Mouse (Mus musculus): ENCODE data around the gene Pias4. TPM values are rescaled to one million over a fixed set of nuclear protein-coding genes. Genes with fewer than 3 reads are reported as not detected.
"Not testable (repeated sequence)": the region's sequence is repeated elsewhere in the genome, so short reads cannot be mapped to it uniquely, and the experiment has no call there.

Pias4 gene
- polyA plus RNA-seq, 1 experiment from 2014 or later, result 62.2 TPM

GRCm38 (mm10) chr10:81175345-81175701, 7.6 kb upstream of the Pias4 start:
- DNase-seq (ENCODE audit: low spot score), result not testable (repeated sequence)
- H3K4me3 ChIP-seq, result peak overlapping the region; percentile 59

DNA sequence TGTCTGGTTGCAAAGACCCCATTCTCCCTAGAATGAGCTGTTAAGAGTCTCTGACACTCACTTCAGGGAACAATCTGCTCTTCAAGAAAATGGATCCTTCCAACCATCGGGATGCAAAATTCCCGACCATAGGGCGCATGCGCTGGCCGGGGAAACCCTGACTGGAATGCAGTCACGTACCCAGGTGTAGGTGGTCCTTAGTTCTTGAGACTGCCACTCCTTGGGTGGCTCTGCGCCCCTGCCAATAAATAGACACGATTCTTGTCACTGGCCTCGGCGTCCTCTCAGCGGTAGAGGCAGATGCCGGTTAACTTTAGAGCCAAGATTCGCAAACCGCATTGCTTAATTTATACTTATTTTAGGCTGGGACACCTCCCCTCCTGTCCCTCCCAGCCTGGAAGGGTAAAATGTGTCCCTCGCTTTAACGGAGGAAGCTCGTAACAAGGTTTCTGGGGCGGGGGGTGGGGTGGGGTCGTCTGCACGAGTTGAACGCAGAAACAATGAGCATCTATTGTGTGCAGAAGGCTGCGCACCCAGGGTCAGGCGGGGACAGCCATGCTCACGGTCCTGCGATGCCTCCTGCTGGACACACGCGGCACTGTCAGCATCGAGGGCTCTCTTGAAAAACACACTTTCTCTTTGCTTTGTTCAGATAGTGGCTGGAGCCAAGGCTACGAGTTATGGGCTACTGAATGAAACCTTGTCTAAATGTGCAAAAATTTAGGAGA, 7.1 kb upstream of the Pias4 start:
- peak; percentile 95 for DNase-seq (ENCODE audit: low spot score)
- Histone ChIP-seq H3K4me1 (peaks cover 52% of the 10 kb centered on the region), H3K9me3 (no peaks in the 10 kb centered on the region), H3K36me3 (peaks cover 30% of the 10 kb centered on the region), H3K4me3 (peak overlapping the region; percentile 59), H3K27me3 (ENCODE audit: insufficient read depth, poor library complexity, severe bottlenecking) (no peaks in the 10 kb centered on the region), H3K27ac (peak overlapping the region; percentile 88)
- WGBS, result 2% methylated on average over 29 of the region's 29 CpGs

More at GRCm38 (mm10) chr10:81175345-81175701, 7.6 kb upstream of the Pias4 start:
- H3K9me3 ChIP-seq; H3K27me3 ChIP-seq (ENCODE audit: insufficient read depth, poor library complexity, severe bottlenecking): not testable (repeated sequence)
- Histone ChIP-seq H3K4me1 (peaks cover 56% of the 10 kb centered on the region), H3K27ac (peak overlapping the region; percentile 88), H3K36me3 (peaks cover 35% of the 10 kb centered on the region)
- WGBS, result 8% methylated on average over 4 of the region's 4 CpGs

GRCm38 (mm10) chr10:81173132-81173531, 5.4 kb upstream of the Pias4 start:
- peak overlapping the region; percentile 34 for H3K4me3 ChIP-seq
- WGBS, result 7% methylated on average over 21 of the region's 21 CpGs

DNA sequence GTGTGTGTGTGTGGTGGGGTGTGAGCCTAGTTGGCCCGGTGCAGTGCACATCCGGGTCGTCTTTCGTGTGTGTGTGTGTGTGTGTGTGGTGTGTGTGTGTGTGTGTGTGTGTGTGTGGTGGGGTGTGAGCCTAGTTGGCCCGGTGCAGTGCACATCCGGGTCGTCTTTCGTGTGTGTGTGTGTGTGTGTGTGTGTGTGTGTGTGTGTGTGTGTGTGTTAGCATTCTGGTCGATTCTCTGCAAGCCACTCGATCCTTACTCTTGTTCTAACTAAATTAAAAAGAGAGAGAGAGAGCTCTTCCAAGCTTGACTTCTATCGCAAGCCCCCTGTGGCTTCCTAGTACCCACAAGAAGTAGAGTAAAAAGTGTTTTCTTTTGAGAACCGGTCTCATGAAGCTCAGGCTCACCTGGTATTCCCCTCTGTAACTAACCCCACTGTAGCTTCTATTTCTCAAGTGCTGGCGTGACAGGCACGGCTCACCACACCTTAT, 1.7 kb upstream of the Pias4 start:
- 49% methylated on average over 11 of the region's 14 CpGs for WGBS
- H3K4me3 ChIP-seq, result peak overlapping the region; percentile 93; the same call in 1 of the 2 replicates
- H3K36me3 ChIP-seq; H3K27me3 ChIP-seq (ENCODE audit: insufficient read depth, poor library complexity, severe bottlenecking); H3K9me3 ChIP-seq; DNase-seq (ENCODE audit: low spot score): not testable (repeated sequence)
- peak overlapping the region; percentile 29; the same call in 1 of the 2 replicates for H3K27ac ChIP-seq
- H3K4me1 ChIP-seq, result peaks cover 52% of the 10 kb centered on the region

More at GRCm38 (mm10) chr10:81173132-81173531, 5.4 kb upstream of the Pias4 start:
- no peaks in the 10 kb centered on the region for H3K9me3 ChIP-seq
- peaks cover 13% of the 10 kb centered on the region for H3K36me3 ChIP-seq
- H3K27ac ChIP-seq, result peak overlapping the region; percentile 88
- H3K4me1 ChIP-seq, result peaks cover 49% of the 10 kb centered on the region
- H3K27me3 ChIP-seq (ENCODE audit: insufficient read depth, poor library complexity, severe bottlenecking), result no peaks in the 10 kb centered on the region
- peak; percentile 92 for DNase-seq (ENCODE audit: low spot score)

DNA sequence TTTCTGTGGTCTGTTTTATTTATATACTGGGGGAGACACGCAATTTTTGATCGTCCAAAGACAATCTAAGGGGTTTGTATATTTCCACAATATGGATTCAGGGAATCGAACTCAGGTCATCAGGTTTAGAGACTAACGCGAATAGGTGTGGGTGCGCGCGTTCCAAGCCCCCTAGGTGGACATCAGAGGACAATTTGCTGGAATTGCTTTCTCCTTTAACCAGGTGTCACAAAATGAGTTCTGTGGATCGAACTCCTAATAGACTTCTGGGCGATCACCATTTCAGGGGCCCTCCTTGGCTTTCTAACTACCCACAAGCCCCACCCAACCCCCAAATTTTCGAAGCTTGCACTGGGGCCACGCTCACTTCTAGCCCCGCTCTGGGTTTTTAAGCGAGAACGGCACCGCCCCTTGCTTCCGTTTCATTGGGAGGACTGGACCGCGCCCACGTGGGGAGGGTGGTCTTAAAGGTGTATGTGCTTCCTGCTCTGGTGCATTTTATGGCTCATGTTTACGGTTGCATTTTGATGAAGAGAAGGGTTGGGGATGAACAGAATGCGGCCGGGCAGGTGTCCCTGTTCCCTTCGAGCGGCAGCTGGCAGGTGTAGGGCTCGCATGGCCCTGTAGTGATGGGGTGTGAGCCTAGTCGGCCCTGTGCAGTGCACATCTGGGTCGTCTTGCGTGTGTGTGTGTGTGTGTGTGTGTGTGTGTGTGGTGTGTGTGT, 960 bp upstream of the Pias4 start:
- 5% methylated on average over 29 of the region's 29 CpGs for WGBS
- Histone ChIP-seq H3K4me1 (peaks cover 46% of the 10 kb centered on the region), H3K4me3 (peak overlapping the region; percentile 93), H3K27me3 (ENCODE audit: insufficient read depth, poor library complexity, severe bottlenecking) (no peaks in the 10 kb centered on the region), H3K9me3 (no peaks in the 10 kb centered on the region), H3K36me3 (peaks cover 17% of the 10 kb centered on the region), H3K27ac (peak overlapping the region; percentile 91)
- DNase-seq (ENCODE audit: low spot score), result peak; percentile 95

GRCm38 (mm10) chr10:81168087-81168431, 336 bp upstream of the Pias4 start:
- H3K36me3 ChIP-seq, result peaks cover 23% of the 10 kb centered on the region
- H3K4me1 ChIP-seq, result peaks cover 40% of the 10 kb centered on the region
- H3K27ac ChIP-seq, result peak overlapping the region; percentile 91
- H3K27me3 ChIP-seq (ENCODE audit: insufficient read depth, poor library complexity, severe bottlenecking), result no peaks in the 10 kb centered on the region
- 11% methylated on average over 5 of the region's 5 CpGs for whole genome bisulfite sequencing
- H3K9me3 ChIP-seq, result no peaks in the 10 kb centered on the region
- DNase-seq (ENCODE audit: low spot score), result no peak
- H3K4me3 ChIP-seq, result peak overlapping the region; percentile 93

DNA sequence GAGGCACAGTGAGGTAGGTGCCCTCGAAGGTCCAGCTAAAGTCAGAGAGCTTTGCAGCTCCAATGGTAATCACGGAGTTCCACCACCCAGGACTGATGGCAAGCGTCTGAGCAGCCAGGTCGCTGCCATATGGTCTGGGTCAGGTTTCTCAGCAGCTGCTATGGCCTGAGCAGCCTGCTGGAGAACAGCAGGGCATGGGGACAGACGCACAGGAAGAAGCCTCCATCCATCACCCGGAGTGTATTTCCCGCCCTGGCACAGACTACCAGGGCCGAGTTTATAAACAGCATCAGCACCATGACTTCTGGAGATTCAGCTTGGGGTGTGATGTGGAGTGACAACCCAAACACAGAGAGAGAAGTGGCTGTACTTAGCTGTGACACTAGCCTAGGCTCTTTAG, 2.6 kb downstream of the Pias4 start:
- Histone ChIP-seq H3K27me3 (ENCODE audit: insufficient read depth, poor library complexity, severe bottlenecking) (no peaks in the 10 kb centered on the region), H3K9me3 (no peaks in the 10 kb centered on the region), H3K4me1 (peaks cover 52% of the 10 kb centered on the region), H3K36me3 (peaks cover 51% of the 10 kb centered on the region), H3K27ac (no peak overlapping the region), H3K4me3 (no peak overlapping the region)
- 81% methylated on average over 8 of the region's 8 CpGs for WGBS
- no peak for DNase-seq (ENCODE audit: low spot score)

- H3K27ac ChIP-seq, result no peak overlapping the region
- WGBS, result 63% methylated on average over 2 of the region's 2 CpGs
- no peak for DNase-seq (ENCODE audit: low spot score)
- peaks cover 78% of the 10 kb centered on the region for H3K36me3 ChIP-seq
- no peaks in the 10 kb centered on the region for H3K27me3 ChIP-seq (ENCODE audit: insufficient read depth, poor library complexity, severe bottlenecking)
- H3K4me1 ChIP-seq, result peaks cover 39% of the 10 kb centered on the region
- 0 out of 2 replicates have a peak overlapping the region, but pooled peaks have one; percentile 9 for H3K4me3 ChIP-seq
- no peaks in the 10 kb centered on the region for H3K9me3 ChIP-seq
These were observed 5.4 kb downstream of the Pias4 start for GRCm38 (mm10) chr10:81162318-81162652.

- DNase-seq (ENCODE audit: low spot score), result no peak
- no peaks in the 10 kb centered on the region for H3K27me3 ChIP-seq (ENCODE audit: insufficient read depth, poor library complexity, severe bottlenecking)
- H3K4me1 ChIP-seq, result peaks cover 34% of the 10 kb centered on the region
- 87% methylated on average over 8 of the region's 8 CpGs for WGBS
- no peaks in the 10 kb centered on the region for H3K9me3 ChIP-seq
- H3K27ac ChIP-seq, result no peak overlapping the region
- H3K4me3 ChIP-seq, result 0 out of 2 replicates have a peak overlapping the region, but pooled peaks have one; percentile 9
- H3K36me3 ChIP-seq, result peaks cover 83% of the 10 kb centered on the region
These were observed 6.0 kb downstream of the Pias4 start for GRCm38 (mm10) chr10:81161602-81162317.

GRCm38 (mm10) chr10:81154736-81155135, 13.0 kb downstream of the Pias4 start:
- H3K36me3 ChIP-seq, result peaks cover 79% of the 10 kb centered on the region
- no peak overlapping the region for H3K4me3 ChIP-seq
- H3K4me1 ChIP-seq, result peaks cover 27% of the 10 kb centered on the region
- H3K27me3 ChIP-seq (ENCODE audit: insufficient read depth, poor library complexity, severe bottlenecking), result no peaks in the 10 kb centered on the region
- DNase-seq (ENCODE audit: low spot score), result no peak
- H3K27ac ChIP-seq, result no peak overlapping the region
- no peaks in the 10 kb centered on the region for H3K9me3 ChIP-seq
- WGBS, result 85% methylated on average over 6 of the region's 6 CpGs

DNA sequence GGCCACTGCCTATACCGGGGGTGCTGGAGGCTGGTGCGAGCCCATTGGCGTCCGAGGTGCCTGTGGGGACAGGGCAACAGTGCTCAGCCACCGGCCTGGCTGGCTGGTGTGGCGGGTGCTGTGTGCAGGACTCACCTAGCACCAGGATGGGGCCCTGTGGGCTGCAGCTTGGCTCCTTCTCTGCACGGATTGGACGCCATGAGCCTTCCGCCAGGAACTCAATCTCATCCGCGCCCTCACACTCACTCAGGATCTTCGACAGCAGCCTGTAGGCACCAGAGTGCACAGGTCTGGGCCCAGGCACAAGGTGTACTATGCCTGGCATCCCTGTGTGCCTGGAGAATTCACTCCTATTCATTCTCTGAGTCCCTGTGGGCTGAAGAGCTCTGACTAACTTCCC, 13.4 kb downstream of the Pias4 start:
- Histone ChIP-seq H3K27me3 (ENCODE audit: insufficient read depth, poor library complexity, severe bottlenecking) (no peaks in the 10 kb centered on the region), H3K4me1 (peaks cover 27% of the 10 kb centered on the region), H3K9me3 (no peaks in the 10 kb centered on the region), H3K36me3 (peaks cover 81% of the 10 kb centered on the region), H3K4me3 (no peak overlapping the region), H3K27ac (peak overlapping the region; percentile 37; the same call in 1 of the 2 replicates)
- WGBS, result 86% methylated on average over 12 of the region's 12 CpGs
- no peak for DNase-seq (ENCODE audit: low spot score)

DNA sequence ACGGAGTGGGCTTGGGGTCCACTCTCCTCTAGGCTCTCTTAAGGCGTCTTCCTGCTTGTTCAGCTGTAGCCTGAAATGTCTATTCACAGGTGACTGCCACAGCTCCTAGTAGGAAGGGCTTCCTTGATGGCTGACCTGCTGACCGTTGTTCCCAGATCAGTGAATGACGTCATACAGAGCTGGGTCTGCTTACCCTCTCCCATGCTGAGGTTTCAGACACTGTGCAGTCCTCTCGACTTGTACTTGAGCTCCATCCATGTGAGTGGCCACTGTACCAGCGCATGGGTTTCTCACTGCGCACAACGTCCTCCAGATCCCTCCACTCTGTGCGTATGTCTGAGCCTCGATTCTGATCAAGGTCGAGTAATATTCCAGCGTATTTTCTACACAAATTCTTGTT, 15.1 kb downstream of the Pias4 start:
- Histone ChIP-seq H3K9me3 (no peaks in the 10 kb centered on the region), H3K4me3 (no peak overlapping the region), H3K27me3 (ENCODE audit: insufficient read depth, poor library complexity, severe bottlenecking) (no peaks in the 10 kb centered on the region), H3K4me1 (peaks cover 22% of the 10 kb centered on the region), H3K27ac (peak overlapping the region; percentile 77), H3K36me3 (peaks cover 81% of the 10 kb centered on the region)
- DNase-seq (ENCODE audit: low spot score), result no peak
- 62% methylated on average over 12 of the region's 12 CpGs for WGBS

DNA sequence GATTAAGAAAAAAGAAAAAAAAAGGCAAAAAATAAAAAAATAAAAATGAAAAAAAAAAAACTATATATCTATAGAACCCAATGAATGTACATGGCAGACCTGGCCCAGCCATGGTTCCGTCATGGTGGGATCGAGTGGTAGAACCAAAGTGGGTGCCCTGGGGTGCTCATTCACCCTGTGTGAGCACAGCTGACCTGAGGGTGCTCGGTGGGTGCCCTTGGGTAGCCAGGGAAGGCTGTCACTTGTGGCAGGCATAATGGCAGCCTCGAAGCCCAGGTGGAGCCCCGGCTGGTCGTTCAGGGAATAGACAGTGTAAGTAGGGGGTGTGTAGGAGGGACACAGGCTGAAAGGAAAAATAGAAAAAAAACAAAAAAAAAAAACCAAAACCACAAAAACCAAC, 16.5 kb downstream of the Pias4 start:
- no peak overlapping the region for H3K27ac ChIP-seq
- DNase-seq (ENCODE audit: low spot score), result no peak
- H3K9me3 ChIP-seq, result no peaks in the 10 kb centered on the region
- peaks cover 81% of the 10 kb centered on the region for H3K36me3 ChIP-seq
- H3K4me1 ChIP-seq, result peaks cover 31% of the 10 kb centered on the region
- H3K27me3 ChIP-seq (ENCODE audit: insufficient read depth, poor library complexity, severe bottlenecking), result no peaks in the 10 kb centered on the region
- 76% methylated on average over 6 of the region's 6 CpGs for WGBS
- no peak overlapping the region for H3K4me3 ChIP-seq
